Mouse (Mus musculus): Measurements from ENCODE around the gene Hrg.

- TF ChIP-seq GATA1 (IDR thresholded peaks at IDR 0.05; ENCODE audit: low read length) (no peak), TAL1 (IDR thresholded peaks at IDR 0.05; ENCODE audit: low read length) (no peak)
Measured at GRCm38 (mm10) chr16:22929575-22929974, 21.3 kb upstream of the Hrg start.

Measured in erythroblast, embryonic 14.5 days (primary cell).